8 mouse cellular contexts compared by ENCODE assay signal in the genomic region with DNA sequence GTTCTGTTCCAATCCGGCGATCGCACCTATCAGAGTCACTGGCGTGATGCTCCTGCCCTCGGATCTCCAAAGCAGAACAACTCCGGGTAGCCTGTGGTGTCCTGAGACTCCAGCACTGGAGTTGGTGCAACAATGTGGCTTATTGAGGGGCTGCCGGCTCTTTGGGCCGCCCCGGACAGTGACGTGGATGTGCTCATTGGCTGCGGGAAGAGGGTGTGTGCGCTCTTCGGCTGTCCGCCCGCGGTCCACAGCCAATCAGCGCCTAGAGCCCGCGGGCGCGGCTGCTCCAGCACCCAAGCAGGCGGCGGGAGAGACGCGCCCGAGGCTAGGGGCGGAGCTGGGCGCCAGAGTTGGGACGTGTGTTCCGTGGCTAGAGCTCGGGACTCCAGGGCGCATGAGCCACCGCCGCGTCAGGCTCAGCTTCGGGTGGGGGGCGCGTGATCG. TPM values are rescaled to one million over a fixed set of nuclear protein-coding genes. Genes with fewer than 3 reads are reported as not detected.
DNase-seq lines count a peak whose midpoint lies in the region; ATAC-seq and TF ChIP-seq lines count a peak whose summit lies in the region.

A gene (minus strand): TSS at position 134 of the 444 bp plus-strand sequence.

- H3K36me3 ChIP-seq in hindbrain, embryonic 11.5 days (ENCODE audit: control insufficient read depth, insufficient read depth, low read length), result no peaks in the 10 kb centered on the region
- no peaks in the 10 kb centered on the region for H3K36me3 ChIP-seq in lung, postnatal 0 days (ENCODE audit: insufficient read depth, low read length)

- ATAC-seq in hindbrain, embryonic 11.5 days (ENCODE audit: low FRiP score), result peak; percentile 97
- peak; percentile 96 for ATAC-seq in lung, postnatal 0 days

- under 1% methylated on average over 39 of the region's 39 CpGs for WGBS in hindbrain, embryonic 11.5 days
- under 1% methylated on average over 39 of the region's 39 CpGs for WGBS in lung, postnatal 0 days

- 0 out of 2 replicates have a peak, but pooled peaks have one; percentile 5 for TF ChIP-seq CTCF in lung, postnatal 0 days (IDR thresholded peaks at IDR 0.05)

- H3K9ac ChIP-seq in hindbrain, embryonic 11.5 days (ENCODE audit: low read depth, low read length), result peak within 1 kb of the TSS; percentile 62
- H3K9ac ChIP-seq in lung, postnatal 0 days (replicated peaks; ENCODE audit: low read depth), result peak within 1 kb of the TSS; percentile 44

- H3K4me3 ChIP-seq in hindbrain, embryonic 11.5 days (ENCODE audit: low read depth, low read length), result peak within 1 kb of the TSS; percentile 56
- H3K4me3 ChIP-seq in lung, postnatal 0 days (ENCODE audit: low read depth, low read length), result peak within 1 kb of the TSS; percentile 59

- no peaks in the 10 kb centered on the region for H3K9me3 ChIP-seq in hindbrain, embryonic 11.5 days (ENCODE audit: control insufficient read depth, low read length)
- H3K9me3 ChIP-seq in lung, postnatal 0 days (ENCODE audit: low read length), result no peaks in the 10 kb centered on the region

- no peak for TF ChIP-seq EP300 in lung, postnatal 0 days (IDR thresholded peaks at IDR 0.05)

- H3K4me1 ChIP-seq in hindbrain, embryonic 11.5 days (replicated peaks; ENCODE audit: control insufficient read depth, insufficient read depth, low read length), result no peaks in the 10 kb centered on the region; the same call in 1 of the 2 replicates
- H3K4me1 ChIP-seq in lung, postnatal 0 days (ENCODE audit: insufficient read depth, low read depth, low read length), result peaks cover 5% of the 10 kb centered on the region; the same call in 1 of the 2 replicates

- peak within 1 kb of the TSS; percentile 95 for H3K4me2 ChIP-seq in hindbrain, embryonic 11.5 days (replicated peaks; ENCODE audit: low read depth, low read length)
- H3K4me2 ChIP-seq in lung, postnatal 0 days (replicated peaks; ENCODE audit: low read depth, low read length), result peak within 1 kb of the TSS; percentile 98

- peak within 1 kb of the TSS; percentile 31 for H3K27ac ChIP-seq in hindbrain, embryonic 11.5 days (ENCODE audit: low read depth, low read length)
- H3K27ac ChIP-seq in lung, postnatal 0 days (ENCODE audit: low read length), result peak within 1 kb of the TSS; percentile 89

- no peaks in the 10 kb centered on the region for H3K27me3 ChIP-seq in hindbrain, embryonic 11.5 days (ENCODE audit: control insufficient read depth, insufficient read depth, low read length)
- H3K27me3 ChIP-seq in lung, postnatal 0 days (replicated peaks; ENCODE audit: insufficient read depth, low read length), result no peaks in the 10 kb centered on the region

- peak; percentile 97 for DNase-seq in NIH3T3 (ENCODE audit: low read depth)
- peak; percentile 82 to 90 for DNase-seq in cerebellum, postnatal 10 days
- DNase-seq in frontal cortex, postnatal 10 days (ENCODE audit: low spot score in 2 of 2), result peak; percentile 74 to 79
- peak; percentile 95 for DNase-seq in hindbrain, embryonic 11.5 days (ENCODE audit: low spot score)
- DNase-seq in layer of hippocampus, postnatal 10 days (ENCODE audit: low spot score in 2 of 2), result peak; percentile 70 to 81
- peak; percentile 98 for DNase-seq in lung, postnatal 0 days (ENCODE audit: low spot score)
- DNase-seq in ovary, postnatal 10 days (ENCODE audit: low spot score), result peak; percentile 52
- peak; percentile 85 for DNase-seq in thymus, postnatal 0 days (ENCODE audit: low spot score)

RNA-seq across cellular contexts. Expression of the gene that starts here (rescaled TPM):
- 16.2 and 18.7 TPM in 2 replicates for polyA plus RNA-seq in hindbrain, embryonic 11.5 days (2014; fragmentation: Nextera tagmentation; extraction: Ambion mirVana)
- total RNA-seq in layer of hippocampus, postnatal 10 days (2021), result 10 to 100 TPM; 10.6 to 13.0 TPM
- 4.8 and 5.4 TPM in 2 replicates for polyA plus RNA-seq in lung, postnatal 0 days (2015; fragmentation: Nextera tagmentation; extraction: Ambion mirVana)
- polyA plus RNA-seq in thymus, postnatal 0 days (2015; fragmentation: Nextera tagmentation; extraction: Ambion mirVana), result 3.6 and 5.2 TPM in 2 replicates

Comparison
In these comparisons a context has a peak if more than half of its experiments do, and no peak if none do; other contexts are left out.
1. Peak in every context shown above with its lines: DNase-seq, ATAC-seq, H3K4me3 ChIP-seq and H3K27ac ChIP-seq.